7 mouse cellular contexts compared by ENCODE assay signal in genomic region chr15:86194676-86195453, GRCm38 (mm10). TPM values are rescaled to one million over a fixed set of nuclear protein-coding genes. Genes with fewer than 3 reads are reported as not detected.
A peak's percentile ranks its signal among the peaks of the same experiment; 100 is the strongest.
DNase-seq lines count a peak whose midpoint lies in the region; ATAC-seq lines count a peak whose summit lies in the region.
"Not testable (repeated sequence)": the region's sequence is repeated elsewhere in the genome, so short reads cannot be mapped to it uniquely, and the experiment has no call there.

No protein-coding gene starts in this region.

- not testable (repeated sequence) for H3K4me1 ChIP-seq in forebrain, embryonic 12.5 days; heart, embryonic 14.5 days (ENCODE audit: control insufficient read depth in 2 of 2, insufficient read depth in 2 of 2, low read length in 2 of 2); intestine, embryonic 14.5 days (replicated peaks; ENCODE audit: control insufficient read depth, insufficient read depth, low read length); liver, embryonic 11.5 days (replicated peaks; ENCODE audit: control insufficient read depth, insufficient read depth, low read length); midbrain, embryonic 11.5 days (ENCODE audit: control insufficient read depth, insufficient read depth, low read length)

- peak; percentile 53 for DNase-seq in adrenal gland, postnatal 25 days
- not testable (repeated sequence) for DNase-seq in intestine, embryonic 14.5 days (ENCODE audit: low spot score); liver, embryonic 11.5 days (ENCODE audit: low spot score); midbrain, embryonic 11.5 days (ENCODE audit: low spot score, missing footprints)
- peak; percentile 66 for DNase-seq in right cerebral cortex, postnatal 4 days

- not testable (repeated sequence) for H3K36me3 ChIP-seq in forebrain, embryonic 12.5 days (replicated peaks); heart, embryonic 14.5 days (ENCODE audit: control insufficient read depth, insufficient read depth, low read length); intestine, embryonic 14.5 days (ENCODE audit: control insufficient read depth, insufficient read depth, low read length); liver, embryonic 11.5 days (ENCODE audit: control insufficient read depth, insufficient read depth, low read length); midbrain, embryonic 11.5 days (ENCODE audit: control insufficient read depth, insufficient read depth, low read length)

- not testable (repeated sequence) for H3K4me3 ChIP-seq in forebrain, embryonic 12.5 days (replicated peaks); heart, embryonic 14.5 days (ENCODE audit: control insufficient read depth in 1 of 2, insufficient read depth in 1 of 2, low read depth in 1 of 2, low read length in 2 of 2); intestine, embryonic 14.5 days (ENCODE audit: low read depth, low read length); liver, embryonic 11.5 days (ENCODE audit: low read depth, low read length); midbrain, embryonic 11.5 days (ENCODE audit: low read depth, low read length)

- not testable (repeated sequence) for H3K27me3 ChIP-seq in forebrain, embryonic 12.5 days; heart, embryonic 14.5 days (ENCODE audit: control insufficient read depth, insufficient read depth, low read length); intestine, embryonic 14.5 days (replicated peaks; ENCODE audit: control insufficient read depth, insufficient read depth, low read length); liver, embryonic 11.5 days (replicated peaks; ENCODE audit: control insufficient read depth, insufficient read depth, low read length); midbrain, embryonic 11.5 days (ENCODE audit: control insufficient read depth, insufficient read depth, low read length)

- not testable (repeated sequence) for H3K9me3 ChIP-seq in forebrain, embryonic 12.5 days; heart, embryonic 14.5 days (ENCODE audit: control insufficient read depth, low read length); intestine, embryonic 14.5 days (ENCODE audit: control insufficient read depth, low read length); liver, embryonic 11.5 days (ENCODE audit: control insufficient read depth, low read length); midbrain, embryonic 11.5 days (ENCODE audit: control insufficient read depth, low read length)

- not testable (repeated sequence) for H3K27ac ChIP-seq in forebrain, embryonic 12.5 days; heart, embryonic 14.5 days (replicated peaks in 1 of 2; ENCODE audit: control insufficient read depth in 1 of 2, insufficient read depth in 1 of 2, low read depth in 2 of 2, low read length in 2 of 2); intestine, embryonic 14.5 days (ENCODE audit: low read depth); liver, embryonic 11.5 days (ENCODE audit: low read depth, low read length); midbrain, embryonic 11.5 days (ENCODE audit: low read depth, low read length)

- 79% methylated on average over 55 of the region's 55 CpGs for WGBS in forebrain, embryonic 12.5 days
- 62% methylated on average over 55 of the region's 55 CpGs for WGBS in heart, embryonic 14.5 days
- 68% methylated on average over 55 of the region's 55 CpGs for WGBS in intestine, embryonic 14.5 days
- WGBS in liver, embryonic 11.5 days = 68% methylated on average over 55 of the region's 55 CpGs
- WGBS in midbrain, embryonic 11.5 days = 78% methylated on average over 55 of the region's 55 CpGs

- H3K9ac ChIP-seq in forebrain, embryonic 12.5 days; heart, embryonic 14.5 days (ENCODE audit: low read length); intestine, embryonic 14.5 days (ENCODE audit: low read length); liver, embryonic 11.5 days (ENCODE audit: low read depth, low read length); midbrain, embryonic 11.5 days (ENCODE audit: low read length): not testable (repeated sequence)

- not testable (repeated sequence) for H3K4me2 ChIP-seq in forebrain, embryonic 12.5 days; heart, embryonic 14.5 days (ENCODE audit: low read length); intestine, embryonic 14.5 days (ENCODE audit: low read length); liver, embryonic 11.5 days; midbrain, embryonic 11.5 days

- ATAC-seq in forebrain, embryonic 12.5 days (ENCODE audit: low FRiP score) = peak; percentile 98
- ATAC-seq in heart, embryonic 14.5 days (ENCODE audit: insufficient number of reproducible peaks, insufficient read depth, low FRiP score, low read depth) = peak; percentile 97
- ATAC-seq in intestine, embryonic 14.5 days (replicated peaks; ENCODE audit: low FRiP score, low TSS enrichment, low read depth) = peak; percentile 100
- ATAC-seq in liver, embryonic 11.5 days (replicated peaks; ENCODE audit: low FRiP score) = peak; percentile 99
- peak; percentile 91 for ATAC-seq in midbrain, embryonic 11.5 days (ENCODE audit: low FRiP score)

RNA-seq across cellular contexts. Expression of gene Cerk, which starts 8.9 kb away (rescaled TPM):
- 26.4 and 29.6 TPM in 2 replicates for total RNA-seq in adrenal gland, postnatal 25 days (2021)
- polyA plus RNA-seq in forebrain, embryonic 12.5 days (2016; fragmentation: Nextera tagmentation; extraction: Ambion mirVana) = 24.1 and 24.9 TPM in 2 replicates
- polyA plus RNA-seq in heart, embryonic 14.5 days (2014; fragmentation: Nextera tagmentation; extraction: Ambion mirVana) = 15.4 and 16.1 TPM in 2 replicates
- polyA plus RNA-seq in intestine, embryonic 14.5 days (2014; fragmentation: Nextera tagmentation; extraction: Ambion mirVana) = 11.5 and 11.7 TPM in 2 replicates
- 8.4 and 8.5 TPM in 2 replicates for polyA plus RNA-seq in liver, embryonic 11.5 days (2014; fragmentation: Nextera tagmentation; extraction: Ambion mirVana)
- polyA plus RNA-seq in midbrain, embryonic 11.5 days (2014; fragmentation: Nextera tagmentation; extraction: Ambion mirVana) = 17.3 and 19.9 TPM in 2 replicates

RNA-seq across cellular contexts. Expression of gene Tbc1d22a, which starts 19.4 kb away (rescaled TPM):
- 24.7 and 33.8 TPM in 2 replicates for total RNA-seq in adrenal gland, postnatal 25 days (2021)
- polyA plus RNA-seq in forebrain, embryonic 12.5 days (2016; fragmentation: Nextera tagmentation; extraction: Ambion mirVana) = 9.1 and 9.4 TPM in 2 replicates
- 8.6 and 9.1 TPM in 2 replicates for polyA plus RNA-seq in heart, embryonic 14.5 days (2014; fragmentation: Nextera tagmentation; extraction: Ambion mirVana)
- 9.6 and 10.3 TPM in 2 replicates for polyA plus RNA-seq in intestine, embryonic 14.5 days (2014; fragmentation: Nextera tagmentation; extraction: Ambion mirVana)
- polyA plus RNA-seq in liver, embryonic 11.5 days (2014; fragmentation: Nextera tagmentation; extraction: Ambion mirVana) = 10.8 and 11.7 TPM in 2 replicates
- 6.7 and 8.1 TPM in 2 replicates for polyA plus RNA-seq in midbrain, embryonic 11.5 days (2014; fragmentation: Nextera tagmentation; extraction: Ambion mirVana)
